Mouse (Mus musculus) large intestine, adult 2 months (tissue): Measurements from ENCODE around the gene Cox7a1. TPM values are rescaled to one million over a fixed set of nuclear protein-coding genes. Genes with fewer than 3 reads are reported as not detected.
"Not testable (repeated sequence)": the region's sequence is repeated elsewhere in the genome, so short reads cannot be mapped to it uniquely, and the experiment has no call there.

Experiments used
- DNase-seq: peaks from one replicate; pipeline ENCODE4 v3.0.0-alpha.2; 2012; ENCODE audit warnings: low read depth, low spot score
- WGBS: fragments of 180-500 bp; shearing (Covaris S2); methylation state at CpG from one replicate; pipeline ENCODE4 v1.1.7; 2018; 5-methylcytosine and 5-hydroxymethylcytosine counted together
- polyA plus RNA-seq: library from polyadenylated mRNA; depleted of rRNA; stranded (reverse); fragments of >200 nt; gene quantifications from 2 replicates; pipeline ENCODE4 v1.2.3, GENCODE M21; 2012

The Cox7a1 gene
- polyA plus RNA-seq, 1 experiment = 90.2 TPM

GRCm38 (mm10) chr7:30189116-30189491 is 5.2 kb downstream of the Cox7a1 start:
- WGBS = 77% methylated on average over 4 of the region's 4 CpGs
- no peak for DNase-seq

DNA sequence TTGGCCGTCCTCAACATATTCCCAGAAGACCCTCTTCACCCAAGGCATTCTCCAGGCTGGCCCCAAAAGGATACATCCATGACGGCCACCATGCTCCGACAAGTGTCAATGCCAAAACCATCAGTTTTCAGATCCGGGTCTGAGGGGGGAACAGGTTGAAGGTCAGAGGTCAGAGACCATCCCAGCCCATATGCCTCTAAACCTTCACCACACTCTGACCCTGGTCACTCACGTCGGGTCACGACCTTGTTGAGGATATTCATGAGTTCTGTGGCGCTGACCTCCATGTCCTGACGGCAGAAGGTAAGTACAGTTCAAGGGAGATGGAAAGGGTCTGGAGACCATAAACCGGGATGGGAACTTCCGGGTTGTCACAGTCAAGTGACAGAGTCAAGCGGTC is 8.1 kb downstream of the Cox7a1 start:
- DNase-seq = no peak
- WGBS = 91% methylated on average over 12 of the region's 12 CpGs

DNA sequence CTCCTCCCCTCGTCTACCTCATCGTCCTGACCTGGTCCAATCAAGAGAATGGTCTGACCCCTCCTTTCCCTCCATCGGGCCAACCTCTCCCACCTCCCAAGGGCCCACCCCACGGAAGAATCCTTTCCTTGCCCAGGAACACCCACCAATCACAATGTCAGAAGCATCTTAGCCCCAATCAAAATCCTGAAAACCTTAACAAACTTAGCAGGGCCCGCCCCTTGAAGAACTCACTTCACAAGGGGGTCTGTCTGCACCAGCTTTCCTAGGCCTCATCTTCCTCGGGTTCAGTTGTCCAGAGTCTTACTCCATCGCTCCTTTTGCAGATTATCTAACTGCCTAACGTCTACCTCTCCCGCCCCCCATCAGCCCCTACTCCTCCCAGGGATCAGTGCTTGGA is 9.1 kb downstream of the Cox7a1 start:
- WGBS = 61% methylated on average over 9 of the region's 9 CpGs
- DNase-seq = no peak

GRCm38 (mm10) chr7:30193581-30194100 is 9.7 kb downstream of the Cox7a1 start:
- DNase-seq = no peak
- 3% methylated on average over 26 of the region's 26 CpGs for WGBS

DNA sequence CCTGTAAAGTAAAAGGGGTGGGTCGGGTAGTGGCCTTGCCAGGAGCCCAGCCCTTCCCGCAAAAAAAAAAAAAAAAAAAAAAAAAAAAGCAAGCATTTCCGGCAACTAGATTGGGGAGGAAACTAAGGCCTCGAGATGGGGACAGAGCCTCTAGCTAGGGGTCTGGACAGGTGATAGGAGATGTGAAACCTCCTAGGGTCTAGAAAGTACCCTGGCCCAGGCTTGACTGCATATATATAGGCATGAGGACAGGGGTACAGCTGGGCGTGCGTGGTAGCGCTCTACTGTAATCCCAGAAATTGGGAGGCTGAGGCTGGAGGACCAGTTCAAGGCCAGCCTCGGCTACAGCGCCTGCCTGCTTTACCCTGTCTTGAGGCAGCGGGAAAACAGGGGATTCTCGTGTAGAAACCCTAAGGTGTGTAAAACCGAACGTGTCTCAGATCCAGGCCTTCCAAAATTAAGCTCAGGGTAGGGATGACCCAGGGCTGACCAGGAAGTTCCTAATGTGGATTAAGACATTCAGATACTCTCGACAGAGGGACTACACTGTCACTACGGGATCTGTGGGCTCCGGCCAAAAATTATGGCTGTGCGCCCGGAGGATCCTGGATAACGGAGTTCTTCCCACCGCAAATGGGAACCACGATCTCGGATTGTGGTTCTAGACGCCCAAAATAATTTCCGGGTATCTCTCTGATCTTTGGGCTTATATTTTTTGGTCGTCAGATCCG is 10.3 kb downstream of the Cox7a1 start:
- 1% methylated on average over 26 of the region's 26 CpGs for WGBS
- DNase-seq = no peak

GRCm38 (mm10) chr7:30194884-30195283 is 10.9 kb downstream of the Cox7a1 start:
- under 1% methylated on average over 28 of the region's 28 CpGs for WGBS
- DNase-seq = peak; percentile 93

- DNase-seq = no peak
- WGBS = 24% methylated on average over 6 of the region's 6 CpGs
Observed at GRCm38 (mm10) chr7:30195461-30195860, 11.5 kb downstream of the Cox7a1 start.

DNA sequence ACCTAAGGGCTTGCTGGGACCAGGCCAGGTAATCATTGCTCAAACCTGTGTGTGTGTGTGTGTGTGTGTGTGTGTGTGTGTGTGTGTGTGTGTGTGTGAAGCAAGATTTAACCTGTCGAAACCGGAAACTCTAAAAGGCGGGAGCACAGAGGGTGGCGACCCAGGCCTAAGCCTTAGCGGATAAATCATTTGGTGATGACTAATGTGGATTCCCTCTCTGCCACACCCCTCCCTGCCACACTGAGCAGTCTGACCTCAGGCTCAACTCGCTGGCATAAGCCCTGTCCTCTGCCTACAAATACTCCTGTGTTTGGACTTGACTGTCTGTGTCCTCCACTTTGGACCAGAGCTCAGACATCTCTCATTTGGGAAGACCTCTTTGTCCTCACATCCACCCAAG is 12.2 kb downstream of the Cox7a1 start:
- 39% methylated on average over 6 of the region's 6 CpGs for WGBS

GRCm38 (mm10) chr7:30197592-30198129 is 13.7 kb downstream of the Cox7a1 start:
- WGBS = 70% methylated on average over 5 of the region's 5 CpGs
- DNase-seq = no peak

More for the DNA sequence above, 12.2 kb downstream of the Cox7a1 start:
- DNase-seq = no peak

DNA sequence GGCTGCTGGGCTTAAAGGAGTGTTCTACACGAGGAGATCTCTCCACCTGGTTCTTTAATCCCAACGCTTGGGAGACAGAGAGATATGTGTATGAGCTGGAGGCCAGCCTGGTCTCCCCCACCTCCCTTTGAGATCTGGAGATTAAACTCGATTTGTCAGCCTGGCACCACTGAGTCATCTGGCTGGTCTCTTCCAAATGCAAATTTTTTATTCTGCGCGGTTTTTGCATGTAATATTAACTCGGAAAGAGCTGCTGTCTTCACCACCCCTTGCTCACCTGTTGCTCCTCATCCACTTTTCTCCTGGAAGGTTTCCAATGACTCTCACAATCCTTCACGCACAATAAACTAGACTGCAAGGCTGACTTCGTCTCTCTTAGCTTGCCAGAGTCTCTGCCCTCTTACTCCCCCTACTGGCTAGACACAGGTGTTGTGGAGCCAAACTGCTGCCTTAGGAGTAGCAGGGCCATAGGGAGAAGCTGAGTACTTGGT is 14.6 kb downstream of the Cox7a1 start, which contains the start of gene Capns1:
Gene Capns1 (minus strand): TSS at position 331 of the 491 bp plus-strand sequence.
- 9% methylated on average over 8 of the region's 8 CpGs for WGBS

GRCm38 (mm10) chr7:30199498-30200139 is 15.7 kb downstream of the Cox7a1 start:
- WGBS = 83% methylated on average over 18 of the region's 18 CpGs
- DNase-seq = no peak

More for the DNA sequence above, 14.6 kb downstream of the Cox7a1 start, which contains the start of gene Capns1:
- DNase-seq = no peak

DNA sequence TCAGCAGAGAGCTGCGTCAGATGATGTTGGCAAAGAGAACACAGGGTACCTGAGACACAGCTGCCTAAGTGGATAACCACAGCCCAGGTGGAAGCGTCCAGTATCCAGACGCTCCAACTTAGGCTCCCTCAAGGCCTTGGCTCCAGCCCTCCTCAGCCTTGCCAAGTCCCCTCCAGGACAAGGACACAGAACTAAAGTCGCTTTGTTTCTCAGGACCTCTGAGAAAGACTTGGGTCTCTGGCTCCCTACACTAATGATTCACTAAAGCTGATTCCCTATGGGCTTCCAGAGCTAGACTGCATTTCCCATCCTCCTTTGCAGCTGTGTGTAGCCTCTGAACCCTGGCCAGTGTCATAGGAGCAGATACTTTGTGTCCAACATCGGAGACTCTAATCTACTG is 16.3 kb downstream of the Cox7a1 start:
- 79% methylated on average over 5 of the region's 5 CpGs for WGBS
- DNase-seq = no peak

GRCm38 (mm10) chr7:30200661-30201060 is 16.7 kb downstream of the Cox7a1 start:
- DNase-seq = not testable (repeated sequence)
- 87% methylated on average over 5 of the region's 5 CpGs for WGBS

- no peak for DNase-seq
- 67% methylated on average over 11 of the region's 11 CpGs for WGBS
Observed at GRCm38 (mm10) chr7:30202895-30203690, 19.1 kb downstream of the Cox7a1 start.

DNA sequence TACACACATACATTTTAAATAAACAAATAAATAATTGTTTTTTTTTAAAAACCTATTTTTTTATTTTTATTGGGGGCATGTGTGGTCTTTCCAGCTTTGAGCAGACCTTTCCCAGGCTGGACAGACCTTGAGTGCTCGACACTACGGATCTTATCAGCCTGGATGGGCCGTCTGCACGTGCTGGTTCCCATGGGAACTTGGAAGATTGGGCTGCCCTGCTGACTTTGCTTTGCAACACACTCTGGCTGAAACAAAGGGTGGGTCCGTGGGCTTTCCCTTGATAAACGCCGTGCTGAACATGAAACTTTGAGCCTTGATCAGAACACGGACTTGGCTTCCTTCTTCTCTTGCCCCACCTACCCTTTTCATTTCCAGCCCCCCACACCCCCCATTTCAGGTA is 20.4 kb downstream of the Cox7a1 start:
- WGBS = 26% methylated on average over 8 of the region's 8 CpGs
- DNase-seq = no peak

GRCm38 (mm10) chr7:30205383-30205782 is 21.4 kb downstream of the Cox7a1 start:
- no peak for DNase-seq

GRCm38 (mm10) chr7:30206364-30206763 is 22.4 kb downstream of the Cox7a1 start:
- DNase-seq = not testable (repeated sequence)
- WGBS = 49% methylated on average over 5 of the region's 5 CpGs

More at GRCm38 (mm10) chr7:30205383-30205782, 21.4 kb downstream of the Cox7a1 start:
- WGBS = 4% methylated on average over 2 of the region's 2 CpGs

DNA sequence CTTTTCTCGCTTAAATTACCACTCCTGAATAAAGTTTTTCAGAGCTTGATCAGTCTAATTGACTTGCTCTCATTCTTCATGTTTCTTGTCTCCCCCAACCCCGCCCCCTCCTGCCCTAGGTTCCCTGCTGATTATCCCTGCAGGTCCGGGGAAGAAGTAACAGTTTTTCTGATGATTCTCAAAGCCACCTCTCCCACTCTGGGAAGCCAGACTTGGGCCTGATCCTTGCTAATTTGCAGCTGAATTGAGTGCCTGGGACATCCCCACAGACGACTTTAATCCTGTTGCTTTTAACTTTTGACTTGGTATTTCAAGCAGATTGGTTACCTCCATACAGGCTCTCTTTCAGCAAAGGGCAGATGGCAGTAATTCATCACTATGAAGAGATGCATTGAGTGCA is 27.1 kb downstream of the Cox7a1 start:
- DNase-seq = no peak
- WGBS = 33% methylated on average over 4 of the region's 4 CpGs

DNA sequence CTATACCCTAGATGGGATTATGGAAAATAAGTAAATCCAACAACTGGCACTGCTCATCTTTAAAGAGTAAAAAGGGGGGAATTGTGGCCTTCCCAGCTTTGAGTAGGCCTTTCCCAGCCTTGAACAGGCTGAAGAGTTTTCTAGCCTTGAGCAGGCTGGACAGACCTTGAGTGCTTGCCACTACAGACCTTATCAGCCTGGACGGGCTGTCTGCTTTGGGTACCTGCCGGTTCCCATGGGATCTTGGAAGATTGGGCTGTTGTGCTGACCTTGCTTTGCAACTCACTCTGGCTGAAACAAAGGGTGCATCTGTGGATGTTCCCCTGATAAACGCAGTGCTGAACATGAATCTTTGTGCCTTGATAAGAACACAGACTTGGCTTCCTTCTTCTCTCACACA is 29.9 kb downstream of the Cox7a1 start:
- no peak for DNase-seq
- WGBS = 74% methylated on average over 3 of the region's 3 CpGs

DNA sequence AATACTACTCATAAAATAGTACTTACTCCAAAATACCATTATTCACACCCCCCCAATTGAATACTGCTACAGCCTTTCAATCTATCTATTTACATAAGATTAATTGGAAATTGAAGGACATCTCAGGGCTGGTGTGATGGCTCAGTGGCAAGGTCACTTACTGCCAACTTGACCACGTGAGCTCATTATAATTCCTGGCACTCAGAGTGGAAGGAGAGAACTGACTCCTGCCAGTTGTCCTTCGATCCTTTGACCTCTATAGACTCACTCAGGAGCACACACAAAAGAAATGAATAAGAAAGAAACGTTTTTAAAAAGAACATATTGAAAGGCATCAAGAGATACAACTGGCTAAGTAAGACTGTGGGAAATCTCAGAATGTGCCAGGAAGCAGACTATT is 31.9 kb downstream of the Cox7a1 start:
- no peak for DNase-seq

More for the DNA sequence above, 31.9 kb downstream of the Cox7a1 start:
- 89% methylated on average over 3 of the region's 3 CpGs for WGBS
